Mouse (Mus musculus) embryonic facial prominence, embryonic 14.5 days (tissue): ENCODE results near the gene Rpl15. TPM values are rescaled to one million over a fixed set of nuclear protein-coding genes. Genes with fewer than 3 reads are reported as not detected.
"Not testable (repeated sequence)": the region's sequence is repeated elsewhere in the genome, so short reads cannot be mapped to it uniquely, and the experiment has no call there.

ENCODE experiments used
- ATAC-seq: fragments of 200-750 bp; cut with Nextera tagmentation; 2 replicates; pipeline ENCODE4 v1.8.0; 2017; ENCODE audit warnings: low read depth, moderate number of reproducible peaks, moderate TSS enrichment
- DNase-seq: peaks from one replicate; pipeline ENCODE4 v3.0.0-alpha.2; 2015; ENCODE audit warnings: low spot score
- H3K27ac ChIP-seq: fragments of 300-500 bp; sonication (generic); replicated peaks from 2 replicates; pipeline ENCODE4 v1.5.1; 2014; ENCODE audit warnings: low read depth, mild to moderate bottlenecking, low read length, moderate library complexity
- H3K27me3 ChIP-seq: fragments of 300-500 bp; sonication (generic); replicated peaks from 2 replicates; pipeline ENCODE4 v1.6.1; 2014; ENCODE audit warnings: low read length; ENCODE audit not compliant: control insufficient read depth, insufficient read depth
- H3K36me3 ChIP-seq: fragments of 300-500 bp; sonication (generic); 2 replicates; pipeline ENCODE4 v1.6.1; 2014; ENCODE audit warnings: low read length, mixed read lengths; ENCODE audit not compliant: control insufficient read depth, insufficient read depth
- H3K4me1 ChIP-seq: fragments of 300-500 bp; sonication (generic); 2 replicates; pipeline ENCODE4 v1.6.1; 2014; ENCODE audit warnings: antibody characterized with exemption, low read length; ENCODE audit not compliant: control insufficient read depth, insufficient read depth
- H3K4me2 ChIP-seq: fragments of 300-500 bp; sonication (generic); 2 replicates; pipeline ENCODE4 v1.6.1; 2014; ENCODE audit warnings: low read depth, mild to moderate bottlenecking, low read length, moderate library complexity, mixed read lengths
- H3K4me3 ChIP-seq: fragments of 300-500 bp; sonication (generic); 2 replicates; pipeline ENCODE4 v1.5.1; 2014; ENCODE audit warnings: low read depth, mild to moderate bottlenecking, low read length
- H3K9ac ChIP-seq: fragments of 300-500 bp; sonication (generic); 2 replicates; pipeline ENCODE4 v1.6.1; 2014; ENCODE audit warnings: low read depth, mild to moderate bottlenecking, low read length, moderate library complexity, mixed read lengths
- H3K9me3 ChIP-seq: fragments of 300-500 bp; sonication (generic); 2 replicates; pipeline ENCODE4 v1.6.1; 2016; ENCODE audit warnings: low read length; ENCODE audit not compliant: control insufficient read depth
- WGBS: fragments of 180-500 bp; shearing (Covaris S2); extraction: QIAGEN DNeasy Blood & Tissue Kit; methylation state at CpG from one replicate; pipeline ENCODE4 v1.1.7; 2014; 5-methylcytosine and 5-hydroxymethylcytosine counted together
- polyA plus RNA-seq: library from polyadenylated mRNA; unstranded; fragments of >200 nt; fragmentation: Nextera tagmentation; extraction: Ambion mirVana; gene quantifications from 2 replicates; pipeline ENCODE4 v1.2.1, GENCODE M21; 2014

Rpl15 gene
- polyA plus RNA-seq, 1 experiment from 2014 or later, result 535 TPM

DNA sequence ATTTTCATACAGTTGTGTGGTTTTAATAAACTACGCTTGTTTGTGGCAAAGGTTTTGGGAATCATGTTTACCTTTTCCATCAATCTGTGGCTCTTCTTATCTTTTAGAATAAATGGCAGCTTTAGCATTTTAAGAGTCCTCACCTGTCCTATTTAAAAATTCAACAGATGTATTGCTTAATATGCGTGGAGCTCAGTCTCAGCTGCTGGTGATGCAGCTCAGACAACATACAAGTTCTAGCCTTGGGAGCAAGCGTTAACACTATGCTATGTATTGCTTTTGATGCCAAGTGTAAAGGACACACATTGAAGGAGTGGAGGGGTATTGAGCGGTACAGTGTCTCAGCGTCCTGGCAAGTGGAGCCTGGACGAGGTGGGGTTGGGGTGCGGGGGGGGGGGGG, 475 bp upstream of the Rpl15 start:
- Histone ChIP-seq H3K27ac (peak overlapping the region; percentile 84), H3K27me3 (no peaks in the 10 kb centered on the region), H3K9ac (peak overlapping the region; percentile 79), H3K4me3 (peak overlapping the region; percentile 74), H3K9me3 (no peaks in the 10 kb centered on the region), H3K36me3 (peaks cover 32% of the 10 kb centered on the region), H3K4me1 (peaks cover 8% of the 10 kb centered on the region; the same call in 1 of the 2 replicates), H3K4me2 (peak overlapping the region; percentile 64)
- peak; percentile 24 for DNase-seq
- ATAC-seq, result no peak
- WGBS, result 5% methylated on average over 5 of the region's 7 CpGs

- not testable (repeated sequence) for ATAC-seq, H3K9me3 ChIP-seq, H3K27me3 ChIP-seq, DNase-seq, H3K4me1 ChIP-seq
- Histone ChIP-seq H3K36me3 (peaks cover 35% of the 10 kb centered on the region), H3K4me2 (peak overlapping the region; percentile 84), H3K27ac (peak overlapping the region; percentile 79), H3K9ac (peak overlapping the region; percentile 97), H3K4me3 (peak overlapping the region; percentile 74)
- WGBS, result under 1% methylated on average over 17 of the region's 24 CpGs
Measured at GRCm38 (mm10) chr14:18269947-18270528, 1.2 kb downstream of the Rpl15 start.

DNA sequence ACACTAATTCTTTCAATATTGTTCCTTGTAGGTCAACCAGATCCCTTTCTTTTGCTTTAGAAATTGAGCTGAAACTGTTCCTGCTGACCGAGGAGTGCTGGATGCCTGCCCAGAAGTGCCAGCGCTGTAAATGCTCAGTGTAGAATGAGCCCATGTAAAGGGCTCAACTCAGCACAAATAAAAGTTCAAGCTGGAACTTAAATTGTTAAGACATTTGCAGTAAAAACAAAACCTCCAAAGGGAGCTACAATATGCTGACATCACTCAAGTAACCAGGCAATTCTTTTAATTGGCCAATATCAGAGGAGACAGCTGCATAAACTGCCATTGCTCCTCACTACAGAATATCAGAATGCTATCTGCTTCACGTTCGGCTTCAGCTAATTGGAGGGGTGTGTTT, 7.8 kb downstream of the Rpl15 start:
- Histone ChIP-seq H3K27me3 (no peaks in the 10 kb centered on the region), H3K4me1 (0 out of 2 replicates have a peak, but pooled peaks cover 4% of the 10 kb centered on the region), H3K9me3 (0 out of 2 replicates have a peak, but pooled peaks cover 7% of the 10 kb centered on the region), H3K27ac (no peak overlapping the region; the same call in 1 of the 2 replicates), H3K9ac (no peak overlapping the region), H3K36me3 (peaks cover 23% of the 10 kb centered on the region), H3K4me2 (no peak overlapping the region; the same call in 1 of the 2 replicates), H3K4me3 (no peak overlapping the region)
- ATAC-seq (peak; percentile 72), DNase-seq (peak; percentile 80)
- WGBS, result 33% methylated on average over 4 of the region's 4 CpGs

GRCm38 (mm10) chr14:18261203-18261602, 10.0 kb downstream of the Rpl15 start:
- Histone ChIP-seq H3K27me3 (no peaks in the 10 kb centered on the region), H3K9me3 (0 out of 2 replicates have a peak, but pooled peaks cover 7% of the 10 kb centered on the region), H3K4me2 (no peak overlapping the region), H3K27ac (no peak overlapping the region), H3K4me1 (0 out of 2 replicates have a peak, but pooled peaks cover 4% of the 10 kb centered on the region), H3K36me3 (0 out of 2 replicates have a peak, but pooled peaks cover 4% of the 10 kb centered on the region), H3K9ac (no peak overlapping the region), H3K4me3 (no peak overlapping the region)
- no peak for DNase-seq
- WGBS, result 79% methylated on average over 3 of the region's 3 CpGs
- no peak for ATAC-seq

DNA sequence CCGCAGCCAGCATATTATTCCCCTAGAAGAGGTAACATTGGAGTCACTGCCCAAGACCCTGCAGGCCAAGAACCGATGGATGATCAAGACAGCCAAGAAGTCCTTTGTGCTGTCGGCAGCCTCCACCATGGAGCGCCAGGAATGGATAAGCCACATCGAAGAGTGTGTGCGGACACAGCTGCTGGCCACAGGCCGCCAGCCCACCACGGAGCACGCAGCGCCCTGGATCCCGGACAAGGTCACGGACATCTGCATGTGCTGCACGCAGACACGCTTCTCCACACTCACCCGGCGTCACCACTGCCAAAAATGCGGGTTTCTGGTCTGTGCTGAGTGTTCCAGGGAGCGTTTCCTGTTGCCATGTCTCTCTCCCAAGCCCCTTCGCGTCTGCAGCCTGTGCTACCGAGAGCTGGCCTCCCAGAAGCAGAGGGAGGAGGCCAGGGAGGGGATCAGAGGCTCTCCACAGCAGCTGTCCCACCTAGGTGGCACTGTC, 28.5 kb downstream of the Rpl15 start:
- DNase-seq (no peak), ATAC-seq (no peak)
- no peaks in the 10 kb centered on the region for H3K36me3 ChIP-seq
- H3K9ac ChIP-seq, result no peak overlapping the region
- no peaks in the 10 kb centered on the region for H3K4me1 ChIP-seq
- H3K9me3 ChIP-seq, result 0 out of 2 replicates have a peak, but pooled peaks cover 3% of the 10 kb centered on the region
- no peaks in the 10 kb centered on the region for H3K27me3 ChIP-seq
- H3K4me3 ChIP-seq, result no peak overlapping the region
- no peak overlapping the region for H3K4me2 ChIP-seq
- 87% methylated on average over 21 of the region's 21 CpGs for WGBS
- no peak overlapping the region for H3K27ac ChIP-seq

DNA sequence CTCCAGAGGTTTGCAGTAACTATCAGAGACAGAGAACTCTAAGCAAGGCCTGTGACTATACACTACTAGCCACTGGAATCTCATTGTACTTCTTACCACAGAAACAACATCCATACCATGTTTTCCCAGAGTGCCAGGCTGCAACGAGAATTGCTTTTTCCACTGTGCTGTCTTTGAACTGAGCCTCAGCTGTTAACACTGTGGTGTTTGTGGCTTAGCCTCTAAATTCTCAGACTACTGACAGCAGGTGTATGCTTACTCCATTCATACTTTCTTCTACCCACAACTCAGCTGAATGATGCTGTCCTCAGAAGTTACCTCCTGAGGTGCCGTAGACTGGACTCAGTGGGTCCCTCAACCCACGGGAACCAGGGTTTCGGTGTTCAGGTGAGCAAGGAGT, 29.4 kb downstream of the Rpl15 start:
- ATAC-seq, result no peak
- no peak overlapping the region for H3K4me2 ChIP-seq
- 88% methylated on average over 4 of the region's 4 CpGs for WGBS

DNA sequence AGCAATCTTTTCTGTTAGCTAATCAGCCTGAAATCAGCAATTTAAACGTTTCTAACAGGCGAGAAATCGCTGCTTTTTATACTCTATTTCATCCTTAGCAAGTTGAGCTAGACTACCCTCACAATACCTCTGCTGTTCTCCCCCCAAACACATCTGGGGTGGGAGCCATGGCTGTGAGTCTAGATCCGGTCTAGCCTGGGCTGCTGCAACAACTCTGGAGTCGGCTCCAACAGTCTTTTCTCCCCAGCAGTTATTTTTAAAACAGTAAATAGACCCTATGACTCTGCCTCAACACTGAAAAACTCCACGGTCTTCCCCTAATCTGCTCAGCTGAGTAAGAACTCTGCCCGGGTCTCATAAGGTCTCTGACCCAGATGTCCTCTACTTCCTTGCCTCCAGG, 31.1 kb downstream of the Rpl15 start:
- H3K27ac ChIP-seq, result no peak overlapping the region
- H3K4me3 ChIP-seq, result no peak overlapping the region
- H3K4me1 ChIP-seq, result no peaks in the 10 kb centered on the region
- DNase-seq (no peak), ATAC-seq (no peak)
- no peak overlapping the region for H3K4me2 ChIP-seq
- no peaks in the 10 kb centered on the region for H3K27me3 ChIP-seq
- no peaks in the 10 kb centered on the region for H3K36me3 ChIP-seq
- WGBS, result 50% methylated on average over 7 of the region's 7 CpGs
- H3K9ac ChIP-seq, result no peak overlapping the region
- H3K9me3 ChIP-seq, result 0 out of 2 replicates have a peak, but pooled peaks cover 3% of the 10 kb centered on the region

More for the DNA sequence above, 29.4 kb downstream of the Rpl15 start:
- Histone ChIP-seq H3K27me3 (no peaks in the 10 kb centered on the region), H3K4me1 (no peaks in the 10 kb centered on the region), H3K4me3 (no peak overlapping the region), H3K9me3 (0 out of 2 replicates have a peak, but pooled peaks cover 3% of the 10 kb centered on the region), H3K36me3 (no peaks in the 10 kb centered on the region), H3K9ac (no peak overlapping the region), H3K27ac (no peak overlapping the region)
- no peak for DNase-seq

DNA sequence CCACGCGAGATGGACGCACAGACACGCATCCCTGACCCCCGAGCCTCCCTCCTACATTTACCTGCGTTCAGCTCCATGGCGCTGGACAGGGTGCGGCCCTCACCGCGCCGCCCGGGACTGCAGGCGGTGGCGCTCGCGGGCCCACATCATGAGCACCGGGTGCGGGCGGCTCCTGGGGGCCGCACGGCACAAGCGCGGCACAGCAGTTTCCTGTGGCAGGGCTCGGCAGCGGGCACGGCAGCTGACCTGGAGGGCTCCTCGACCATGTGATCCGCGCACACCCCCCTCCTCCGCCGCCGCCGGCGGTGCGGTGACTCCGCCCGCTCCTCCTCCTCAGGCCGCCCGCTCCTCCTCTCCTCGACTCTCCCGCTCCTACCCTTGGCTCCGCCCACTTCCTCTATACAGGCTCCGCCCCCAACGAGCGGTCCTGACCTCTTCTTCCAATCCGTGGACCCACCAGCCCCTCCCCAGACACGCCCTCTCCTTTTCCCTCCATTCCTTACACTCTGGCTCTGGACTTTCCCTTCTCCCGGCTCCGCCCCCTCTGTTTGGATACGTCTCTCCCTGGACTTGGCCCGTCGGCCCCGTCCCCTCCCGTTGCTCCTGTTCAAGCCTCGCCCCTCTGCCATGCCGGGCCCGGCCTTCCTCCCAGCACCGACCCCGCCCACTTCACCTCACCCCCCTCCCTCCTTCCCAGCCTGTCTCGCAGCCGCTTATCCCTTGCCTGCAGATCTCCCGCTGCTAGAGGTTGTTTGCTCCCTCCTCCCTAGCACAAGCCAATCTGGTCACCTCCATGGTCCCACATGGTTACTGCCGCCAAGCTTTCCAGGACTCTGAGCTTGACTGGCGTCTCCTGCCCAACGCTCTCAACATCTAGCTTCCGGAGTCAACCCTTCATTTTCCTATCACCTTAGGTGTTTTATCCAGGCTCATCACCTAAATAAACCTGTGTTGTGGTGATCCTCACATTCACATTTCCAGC, 32.1 kb downstream of the Rpl15 start, which contains the start of gene Nr1d2:
Nr1d2 (minus strand) TSS at position 378 of the 982 bp plus-strand sequence.
- WGBS, result under 1% methylated on average over 27 of the region's 66 CpGs
- Histone ChIP-seq H3K9me3 (no peaks in the 10 kb centered on the region), H3K27ac (peak within 1 kb of the TSS; percentile 94), H3K36me3 (no peaks in the 10 kb centered on the region), H3K4me2 (peak within 1 kb of the TSS; percentile 84), H3K27me3 (no peaks in the 10 kb centered on the region), H3K9ac (peak within 1 kb of the TSS; percentile 77), H3K4me1 (0 out of 2 replicates have a peak, but pooled peaks cover 5% of the 10 kb centered on the region), H3K4me3 (peak within 1 kb of the TSS; percentile 88)
- peak; percentile 99 for DNase-seq
- ATAC-seq, result peak; percentile 93
